In genomic region chr2:34810775-34811174, GRCm38 (mm10) we compare ENCODE assay signal across 24 mouse cellular contexts. TPM values are rescaled to one million over a fixed set of nuclear protein-coding genes. Genes with fewer than 3 reads are reported as not detected.
"Had no signal": no experiment of that assay in that cellular context is flagged by ENCODE, and none has a peak within 500 bp of the region (broad histone marks: within the 10 kb centered on the region; RNA-seq: fewer than 3 reads in every experiment).

No protein-coding gene starts in this region.

- H3K4me1 ChIP-seq: limb, embryonic 12.5 days; lung, embryonic 15.5 days; midbrain, embryonic 10.5 days; midbrain, embryonic 15.5 days; neural tube, embryonic 12.5 days; stomach, embryonic 15.5 days had no signal

- H3K4me3 ChIP-seq: layer of hippocampus, adult 2 months; limb, embryonic 12.5 days; lung, embryonic 15.5 days; midbrain, embryonic 10.5 days; midbrain, embryonic 15.5 days; neural tube, embryonic 12.5 days; stomach, embryonic 15.5 days had no signal

- DNase-seq: kidney, adult 11 months; kidney, adult 9 months; kidney, postnatal 4 days; lung, postnatal 14 days; retina, postnatal 1 day; thymus, adult 2 months; thymus, postnatal 25 days had no signal

- H3K9ac ChIP-seq: limb, embryonic 12.5 days; lung, embryonic 15.5 days; midbrain, embryonic 15.5 days; neural tube, embryonic 12.5 days; stomach, embryonic 15.5 days had no signal

- H3K9me3 ChIP-seq: limb, embryonic 12.5 days; lung, embryonic 15.5 days; midbrain, embryonic 10.5 days; midbrain, embryonic 15.5 days; neural tube, embryonic 12.5 days; stomach, embryonic 15.5 days had no signal

- ATAC-seq: midbrain, embryonic 15.5 days had no signal

- H3K27ac ChIP-seq: kidney, postnatal 0 days; layer of hippocampus, adult 2 months; limb, embryonic 12.5 days; lung, embryonic 15.5 days; macrophage; midbrain, embryonic 10.5 days; midbrain, embryonic 15.5 days; neural tube, embryonic 12.5 days; stomach, embryonic 15.5 days had no signal

- H3K27me3 ChIP-seq: limb, embryonic 12.5 days; lung, embryonic 15.5 days; midbrain, embryonic 15.5 days; neural tube, embryonic 12.5 days; stomach, embryonic 15.5 days had no signal

- H3K4me2 ChIP-seq: limb, embryonic 12.5 days; lung, embryonic 15.5 days; midbrain, embryonic 15.5 days; neural tube, embryonic 12.5 days; stomach, embryonic 15.5 days had no signal

RNA-seq across cellular contexts. Expression of gene Gm34653, which starts 22.0 kb away (rescaled TPM):
- total RNA-seq: layer of hippocampus, adult 2 months; layer of hippocampus, postnatal 10 days; left cerebral cortex, postnatal 36 days; monocyte, adult 5-6 weeks; neutrophil, adult 5-6 weeks had no signal
- polyA plus RNA-seq: intestine, embryonic 14.5 days; kidney, postnatal 0 days; liver, adult 2 months; lung, embryonic 15.5 days; macrophage; midbrain, embryonic 10.5 days; midbrain, embryonic 15.5 days; neural tube, embryonic 12.5 days; spleen, adult 2 months; stomach, embryonic 15.5 days; testis, adult 2 months; thymus, adult 2 months had no signal
